Mouse (Mus musculus) cerebellum, postnatal 14 days (tissue): ENCODE results near the gene Etfdh.

Source experiments
- DNase-seq, 2 experiments: peaks; one replicate each; pipeline ENCODE4 v3.0.0; 2021; ENCODE audit warnings: mixed read lengths in 2 of 2

Etfdh gene

GRCm38 (mm10) chr3:79629416-79629730 is at the start of gene Etfdh:
Gene Etfdh (minus strand): TSS chr3:79629500.
- peak; percentile 93 to 97 for DNase-seq

GRCm38 (mm10) chr3:79676411-79676810 is 47.1 kb upstream of the Etfdh start:
- DNase-seq = no peak

- no peak for DNase-seq
These were observed 45.3 kb upstream of the Etfdh start for GRCm38 (mm10) chr3:79674641-79675040.

- DNase-seq = peak; percentile 86 to 91
These were observed 43.8 kb upstream of the Etfdh start for GRCm38 (mm10) chr3:79673082-79673481.

GRCm38 (mm10) chr3:79672188-79672587 is 42.9 kb upstream of the Etfdh start:
- DNase-seq = no peak

GRCm38 (mm10) chr3:79670556-79670955 is 41.3 kb upstream of the Etfdh start:
- no peak for DNase-seq

- peak; percentile 71 to 80 for DNase-seq
These were observed 35.6 kb upstream of the Etfdh start for GRCm38 (mm10) chr3:79664787-79665408.

- DNase-seq = no peak
These were observed 27.4 kb upstream of the Etfdh start for GRCm38 (mm10) chr3:79656682-79657081.

GRCm38 (mm10) chr3:79652129-79652528 is 22.8 kb upstream of the Etfdh start:
- DNase-seq = no peak

GRCm38 (mm10) chr3:79628561-79629415 is 512 bp downstream of the Etfdh start, which contains the start of gene 4930579G24Rik:
Gene 4930579G24Rik (plus strand): TSS chr3:79629079.
- DNase-seq = peak; percentile 94 to 96

GRCm38 (mm10) chr3:79628182-79628560 is 1.1 kb downstream of the Etfdh start:
- no peak for DNase-seq

GRCm38 (mm10) chr3:79627484-79628181 is 1.7 kb downstream of the Etfdh start:
- DNase-seq = no peak

GRCm38 (mm10) chr3:79609886-79610285 is 19.4 kb downstream of the Etfdh start:
- DNase-seq = no peak

- DNase-seq = no peak
These were observed 33.8 kb downstream of the Etfdh start for GRCm38 (mm10) chr3:79595468-79595867.

- DNase-seq = no peak
These were observed 37.4 kb downstream of the Etfdh start for GRCm38 (mm10) chr3:79591793-79592471.

GRCm38 (mm10) chr3:79590863-79591792 is 38.2 kb downstream of the Etfdh start, which contains the start of gene Ppid:
Gene Ppid (plus strand): TSS chr3:79591342.
- peak; percentile 83 to 85 for DNase-seq

- DNase-seq = no peak
These were observed 39.6 kb downstream of the Etfdh start for GRCm38 (mm10) chr3:79589671-79590070.

- peak; percentile 95 to 96 for DNase-seq
These were observed 42.5 kb downstream of the Etfdh start for GRCm38 (mm10) chr3:79586804-79587203.

- no peak for DNase-seq
These were observed 49.3 kb downstream of the Etfdh start for GRCm38 (mm10) chr3:79579891-79580575.

GRCm38 (mm10) chr3:79578164-79578563 is 51.1 kb downstream of the Etfdh start:
- DNase-seq = no peak

GRCm38 (mm10) chr3:79577606-79578005 is 51.7 kb downstream of the Etfdh start:
- DNase-seq = no peak
